Mouse (Mus musculus) midbrain, embryonic 14.5 days (tissue): Measurements from ENCODE around the gene Piezo1. TPM values are rescaled to one million over a fixed set of nuclear protein-coding genes. Genes with fewer than 3 reads are reported as not detected.

ENCODE experiments used
- ATAC-seq: fragments of 200-750 bp; cut with Nextera tagmentation; 2 replicates; pipeline ENCODE4 v1.8.0; 2017; ENCODE audit warnings: moderate number of reproducible peaks, moderate library complexity; ENCODE audit not compliant: low FRiP score, low TSS enrichment
- DNase-seq: peaks from one replicate; pipeline ENCODE4 v3.0.0-alpha.2; 2015
- H3K27ac ChIP-seq: fragments of 300-500 bp; sonication (generic); replicated peaks from 2 replicates; pipeline ENCODE4 v1.5.1; 2014; ENCODE audit warnings: mild to moderate bottlenecking, low read depth, low read length, moderate library complexity
- H3K27me3 ChIP-seq: fragments of 300-500 bp; sonication (generic); 2 replicates; pipeline ENCODE4 v1.6.1; 2014; ENCODE audit warnings: low read length, control low read depth, mixed read lengths; ENCODE audit not compliant: control insufficient read depth, insufficient read depth
- H3K36me3 ChIP-seq: fragments of 300-500 bp; sonication (generic); 2 replicates; pipeline ENCODE4 v1.6.1; 2014; ENCODE audit warnings: low read length, control low read depth; ENCODE audit not compliant: control insufficient read depth, insufficient read depth
- H3K4me1 ChIP-seq: fragments of 300-500 bp; sonication (generic); 2 replicates; pipeline ENCODE4 v1.6.1; 2014; ENCODE audit warnings: mild to moderate bottlenecking, antibody characterized with exemption, low read length, control low read depth; ENCODE audit not compliant: control insufficient read depth, insufficient read depth
- H3K4me2 ChIP-seq: fragments of 300-500 bp; sonication (generic); 2 replicates; pipeline ENCODE4 v1.6.1; 2014; ENCODE audit warnings: mild to moderate bottlenecking, low read length, moderate library complexity
- H3K4me3 ChIP-seq: fragments of 300-500 bp; sonication (generic); replicated peaks from 2 replicates; pipeline ENCODE4 v1.5.1; 2014; ENCODE audit warnings: low read depth, low read length
- H3K9ac ChIP-seq: fragments of 300-500 bp; sonication (generic); replicated peaks from 2 replicates; pipeline ENCODE4 v1.6.1; 2014; ENCODE audit warnings: mild to moderate bottlenecking, low read length, moderate library complexity
- H3K9me3 ChIP-seq: fragments of 300-500 bp; sonication (generic); 2 replicates; pipeline ENCODE4 v1.6.1; 2016; ENCODE audit warnings: low read length, control low read depth, mixed read lengths; ENCODE audit not compliant: control insufficient read depth
- WGBS: fragments of 180-500 bp; shearing (Covaris S2); extraction: QIAGEN DNeasy Blood & Tissue Kit; methylation state at CpG from one replicate; pipeline ENCODE4 v1.1.7; 2014; 5-methylcytosine and 5-hydroxymethylcytosine counted together
- polyA plus RNA-seq: library from polyadenylated mRNA; unstranded; fragments of >200 nt; fragmentation: Nextera tagmentation; extraction: Ambion mirVana; gene quantifications from 2 replicates; pipeline ENCODE4 v1.2.1, GENCODE M21; 2014

Piezo1 gene
- polyA plus RNA-seq, 1 experiment from 2014 or later = 4.6 TPM

DNA sequence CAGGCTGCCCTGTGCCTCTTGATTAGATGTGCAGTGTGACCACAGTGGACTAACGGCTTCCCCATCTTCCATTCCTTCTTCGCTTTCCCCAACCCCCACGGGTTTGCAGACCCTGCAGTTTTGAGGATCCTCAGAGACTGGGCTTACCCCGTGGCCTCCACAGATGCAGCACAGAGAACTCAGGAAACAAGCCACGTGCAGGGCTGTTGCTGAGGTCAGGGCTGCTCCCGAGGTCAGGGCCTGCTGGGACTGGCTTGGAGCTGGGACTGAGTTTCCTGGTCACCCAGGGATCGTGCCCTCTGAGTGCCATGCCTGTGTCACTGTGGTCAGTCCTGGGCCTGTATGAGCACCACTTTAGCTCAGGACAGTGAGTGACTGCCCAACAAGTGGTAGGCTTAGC lies 86.1 kb downstream of the Piezo1 start:
- WGBS = 77% methylated on average over 7 of the region's 7 CpGs
- H3K27me3 ChIP-seq = peaks cover 27% of the 10 kb centered on the region
- H3K36me3 ChIP-seq = peaks cover 40% of the 10 kb centered on the region
- no peak overlapping the region for H3K4me2 ChIP-seq
- no peak for DNase-seq
- no peak for ATAC-seq
- no peaks in the 10 kb centered on the region for H3K9me3 ChIP-seq
- H3K9ac ChIP-seq = no peak overlapping the region
- no peak overlapping the region for H3K27ac ChIP-seq
- peaks cover 6% of the 10 kb centered on the region; the same call in 1 of the 2 replicates for H3K4me1 ChIP-seq
- no peak overlapping the region for H3K4me3 ChIP-seq

DNA sequence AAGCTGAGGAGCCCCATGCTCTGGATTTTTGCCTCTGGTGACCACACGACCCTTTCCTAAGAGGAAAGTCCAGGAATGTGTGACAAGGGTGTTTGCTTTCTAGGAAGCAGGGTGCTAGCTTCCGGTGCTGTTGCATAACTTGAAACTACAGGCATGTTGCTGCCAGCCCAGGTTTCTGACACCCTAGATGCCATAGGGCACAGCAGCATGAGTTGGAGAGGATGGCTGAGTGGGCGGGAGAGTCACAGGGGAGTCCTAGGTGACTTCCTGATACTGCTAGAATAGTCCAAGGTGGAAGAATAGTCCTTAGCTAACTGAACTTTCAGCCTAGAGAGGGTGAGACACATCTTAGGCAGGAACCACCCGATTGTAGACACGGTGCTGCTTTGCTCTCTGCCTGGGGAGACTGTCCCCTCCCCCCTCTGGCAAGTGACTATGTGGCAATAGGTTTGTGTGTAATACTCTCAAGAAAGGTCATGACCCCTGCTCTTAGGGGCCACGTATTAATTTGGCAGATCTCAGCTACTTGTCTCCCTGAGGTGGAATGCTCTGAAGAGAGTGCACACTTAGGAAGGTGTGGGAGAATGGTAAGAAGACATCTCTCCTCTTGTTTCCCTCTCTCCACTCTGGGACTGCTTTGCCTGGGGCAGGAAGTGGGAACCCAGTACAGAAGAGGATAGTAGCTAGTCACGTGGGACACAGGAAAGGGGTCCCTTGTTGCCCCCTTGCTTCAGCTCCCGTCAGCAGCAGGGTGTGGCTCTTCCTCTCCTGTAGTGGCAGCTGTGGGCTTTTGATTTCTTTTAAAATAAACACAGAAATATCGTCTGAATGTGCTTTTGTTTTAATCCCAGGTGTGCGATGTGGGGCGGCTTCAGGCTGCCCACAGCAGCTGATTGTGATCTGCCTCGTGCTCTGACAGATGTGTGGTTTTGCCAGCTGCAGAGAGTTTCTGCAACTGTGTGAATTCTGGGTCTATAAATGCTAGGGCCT lies 87.2 kb downstream of the Piezo1 start:
- peaks cover 34% of the 10 kb centered on the region for H3K27me3 ChIP-seq
- H3K9ac ChIP-seq = no peak overlapping the region
- H3K36me3 ChIP-seq = peaks cover 32% of the 10 kb centered on the region
- no peaks in the 10 kb centered on the region for H3K9me3 ChIP-seq
- H3K4me2 ChIP-seq = no peak overlapping the region
- 69% methylated on average over 12 of the region's 12 CpGs for WGBS
- ATAC-seq (no peak), DNase-seq (no peak)
- H3K27ac ChIP-seq = no peak overlapping the region
- no peak overlapping the region for H3K4me3 ChIP-seq
- peaks cover 6% of the 10 kb centered on the region; the same call in 1 of the 2 replicates for H3K4me1 ChIP-seq

DNA sequence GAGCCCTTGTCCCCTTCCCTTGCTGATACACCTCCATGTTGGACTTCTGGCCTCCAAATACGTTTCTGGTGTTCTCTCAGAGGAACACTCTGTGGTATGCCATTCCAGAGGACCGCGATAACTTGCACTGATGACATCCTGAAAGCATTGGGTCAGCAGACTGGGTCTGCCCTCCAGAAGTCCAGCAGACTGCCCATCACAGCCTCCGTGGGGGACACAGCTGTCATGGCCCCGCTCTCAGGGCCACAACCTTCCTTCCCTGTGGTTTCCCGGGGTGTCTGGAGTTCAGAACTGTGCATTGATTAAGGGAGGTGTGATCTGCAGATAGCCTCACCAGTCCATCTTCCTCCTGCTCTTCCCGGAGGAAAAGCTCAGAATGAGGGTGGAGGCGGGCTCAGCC lies 88.6 kb downstream of the Piezo1 start:
- DNase-seq (no peak), ATAC-seq (no peak)
- Histone ChIP-seq H3K36me3 (peaks cover 18% of the 10 kb centered on the region), H3K4me1 (peaks cover 6% of the 10 kb centered on the region; the same call in 1 of the 2 replicates), H3K9ac (no peak overlapping the region), H3K27me3 (peaks cover 41% of the 10 kb centered on the region), H3K27ac (no peak overlapping the region), H3K4me2 (no peak overlapping the region), H3K9me3 (no peaks in the 10 kb centered on the region), H3K4me3 (no peak overlapping the region)
- 72% methylated on average over 8 of the region's 8 CpGs for whole genome bisulfite sequencing

DNA sequence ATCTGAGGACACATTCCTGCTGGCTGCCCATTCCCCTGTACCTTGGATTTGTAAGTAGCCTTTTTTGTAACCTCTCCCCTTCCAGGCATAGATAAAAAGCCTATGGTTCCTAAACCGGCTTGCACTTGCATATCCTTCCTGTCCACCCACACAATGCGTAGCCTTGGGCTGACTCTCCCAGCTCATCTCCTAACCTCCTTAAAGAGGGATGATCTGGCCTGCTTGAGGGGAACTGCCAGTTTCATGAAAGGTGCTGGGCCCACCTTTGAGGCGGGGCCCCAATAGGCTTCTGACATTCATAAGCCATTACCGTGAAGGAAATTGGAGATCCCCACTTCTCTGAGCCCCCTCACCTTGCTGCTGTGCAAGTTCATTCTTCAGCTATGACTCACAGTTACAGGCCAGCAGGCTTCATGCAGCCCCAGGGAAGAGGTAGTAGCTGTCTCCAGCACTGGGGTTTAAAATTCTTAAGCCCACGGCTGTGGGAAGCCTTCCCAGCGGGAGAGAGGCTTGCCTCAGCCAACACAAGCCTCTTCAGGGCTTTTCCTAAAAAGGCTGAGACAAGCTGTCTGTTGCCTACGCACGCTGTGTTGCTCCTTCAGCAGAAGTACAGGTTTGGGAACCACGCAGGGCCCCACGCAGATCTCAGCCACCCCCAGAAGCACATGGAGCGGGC lies 89.5 kb downstream of the Piezo1 start:
- Histone ChIP-seq H3K4me2 (no peak overlapping the region), H3K9ac (no peak overlapping the region), H3K27me3 (peaks cover 41% of the 10 kb centered on the region), H3K36me3 (peaks cover 9% of the 10 kb centered on the region), H3K27ac (no peak overlapping the region), H3K9me3 (no peaks in the 10 kb centered on the region), H3K4me1 (peaks cover 6% of the 10 kb centered on the region; the same call in 1 of the 2 replicates), H3K4me3 (no peak overlapping the region)
- DNase-seq (no peak), ATAC-seq (no peak)
- WGBS = 69% methylated on average over 11 of the region's 11 CpGs

DNA sequence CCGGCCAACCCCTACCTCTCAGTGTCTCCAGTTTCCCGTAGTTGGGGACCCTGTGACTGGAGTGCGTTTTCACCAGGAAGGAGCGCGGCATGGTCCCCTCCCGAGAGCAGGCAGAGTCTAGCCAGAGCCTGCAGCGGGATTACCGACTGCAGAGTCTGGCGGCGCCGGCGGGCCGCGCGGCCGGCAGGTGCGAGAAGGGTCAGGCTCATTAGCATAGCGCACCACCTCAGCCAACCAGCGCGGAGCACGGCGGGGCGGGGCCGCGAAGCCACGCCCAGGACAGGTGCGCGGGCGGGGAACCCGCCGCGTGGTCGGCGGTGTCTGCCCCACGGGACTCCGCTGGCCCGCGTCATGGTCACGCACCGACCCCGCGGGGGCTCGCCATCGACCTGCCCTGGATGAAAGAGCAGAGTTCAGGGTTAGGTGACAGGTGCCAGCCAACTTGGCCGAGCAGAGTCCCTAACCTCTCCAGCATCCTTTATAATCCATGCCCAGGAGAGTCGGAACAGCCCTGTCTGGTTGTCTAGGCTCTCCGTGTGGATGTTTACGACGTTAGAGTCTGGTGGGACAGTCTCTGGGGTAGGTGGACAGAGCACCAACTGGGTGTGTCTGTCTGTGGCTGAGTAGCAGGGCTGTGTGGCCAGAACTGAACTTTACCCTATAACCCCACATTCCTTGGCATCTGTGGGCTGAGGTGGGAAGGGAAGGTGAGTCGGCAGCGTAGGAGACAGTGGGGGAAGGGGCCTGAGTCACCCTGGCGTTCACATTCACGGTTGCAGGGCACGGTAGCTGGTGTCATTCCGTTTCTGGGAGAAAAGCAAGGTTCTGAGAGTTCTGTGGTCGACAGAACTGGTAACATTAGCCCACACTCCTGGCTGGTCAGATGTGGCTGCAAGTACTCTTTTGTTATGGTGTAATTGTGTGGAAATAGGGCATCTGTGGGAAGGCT lies 90.3 kb downstream of the Piezo1 start, which contains the start of gene Snai3:
Gene Snai3 (minus strand): TSS at position 210 of the 949 bp plus-strand sequence.
- peaks cover 41% of the 10 kb centered on the region for H3K27me3 ChIP-seq
- H3K4me1 ChIP-seq = peaks cover 6% of the 10 kb centered on the region; the same call in 1 of the 2 replicates
- no peaks in the 10 kb centered on the region for H3K9me3 ChIP-seq
- DNase-seq = peak; percentile 54
- peak within 1 kb of the TSS; percentile 61 for H3K4me2 ChIP-seq
- 4% methylated on average over 56 of the region's 56 CpGs for WGBS
- H3K36me3 ChIP-seq = peaks cover under 1% of the 10 kb centered on the region
- H3K9ac ChIP-seq = peak within 1 kb of the TSS; percentile 16; the same call in 1 of the 2 replicates
- ATAC-seq = no peak
- H3K4me3 ChIP-seq = peak within 1 kb of the TSS; percentile 31
- no peak within 1 kb of the TSS for H3K27ac ChIP-seq

DNA sequence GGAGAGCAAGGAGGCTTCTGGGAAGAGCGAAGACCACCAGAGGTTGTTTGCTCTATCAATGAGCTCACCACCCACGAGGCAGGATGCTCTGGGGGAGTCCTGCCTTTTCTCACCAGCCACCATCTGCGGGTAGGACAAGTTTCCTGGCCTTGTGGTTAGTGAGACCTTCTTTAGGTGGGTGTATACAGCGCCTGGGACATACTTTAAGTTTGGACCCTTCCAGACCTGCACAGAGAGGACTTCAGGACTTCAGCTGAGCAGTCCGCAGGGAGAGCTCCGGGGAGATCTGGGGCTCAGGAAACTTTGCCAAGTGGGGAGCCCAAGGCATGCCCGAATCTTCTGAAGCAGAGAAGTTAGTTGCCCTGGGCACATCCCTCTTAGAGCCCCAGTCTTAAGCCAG lies 91.1 kb downstream of the Piezo1 start:
- H3K9me3 ChIP-seq = no peaks in the 10 kb centered on the region
- no peak overlapping the region for H3K9ac ChIP-seq
- DNase-seq = no peak
- H3K4me3 ChIP-seq = peak overlapping the region; percentile 31
- no peak overlapping the region for H3K27ac ChIP-seq
- ATAC-seq = no peak
- peaks cover 6% of the 10 kb centered on the region; the same call in 1 of the 2 replicates for H3K4me1 ChIP-seq
- H3K36me3 ChIP-seq = no peaks in the 10 kb centered on the region
- WGBS = 28% methylated on average over 7 of the region's 7 CpGs
- H3K4me2 ChIP-seq = peak overlapping the region; percentile 61; the same call in 1 of the 2 replicates
- H3K27me3 ChIP-seq = peaks cover 41% of the 10 kb centered on the region

DNA sequence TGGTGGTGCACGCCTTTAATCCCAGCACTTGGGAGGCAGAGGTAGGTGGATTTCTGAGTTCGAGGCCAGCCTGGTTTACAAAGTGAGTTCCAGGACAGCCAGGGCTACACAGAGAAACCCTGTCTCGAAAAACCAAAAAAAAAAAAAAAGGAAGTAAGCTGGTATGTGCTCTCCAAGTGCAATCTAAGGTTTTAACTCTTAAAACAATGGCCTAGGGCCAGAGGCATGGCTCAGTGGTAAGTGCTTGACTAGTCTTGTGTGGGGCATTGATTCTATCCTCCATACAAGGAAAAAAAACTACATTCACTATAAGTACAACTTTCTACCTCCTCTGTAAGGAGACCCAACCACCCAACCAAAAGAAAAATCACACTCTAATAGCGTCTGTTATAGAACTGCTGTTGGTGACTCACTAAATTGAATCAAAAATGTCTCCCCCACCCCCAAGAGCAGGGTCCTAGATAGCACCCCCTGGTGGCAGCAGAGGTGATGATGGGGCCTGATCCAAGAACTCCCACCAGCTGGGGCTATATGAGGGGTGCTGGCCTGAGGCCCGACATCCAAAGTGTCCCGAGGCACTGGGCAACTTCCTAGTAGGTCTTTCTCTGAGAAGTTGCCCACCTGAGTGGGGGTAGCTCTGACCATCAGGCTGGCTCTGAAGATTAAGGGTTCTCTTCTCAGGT lies 91.8 kb downstream of the Piezo1 start:
- H3K9me3 ChIP-seq = no peaks in the 10 kb centered on the region
- DNase-seq (peak; percentile 16), ATAC-seq (no peak)
- no peaks in the 10 kb centered on the region for H3K36me3 ChIP-seq
- 58% methylated on average over 6 of the region's 6 CpGs for WGBS
- no peak overlapping the region for H3K27ac ChIP-seq
- H3K4me2 ChIP-seq = no peak overlapping the region
- H3K4me3 ChIP-seq = no peak overlapping the region
- peaks cover 41% of the 10 kb centered on the region for H3K27me3 ChIP-seq
- H3K4me1 ChIP-seq = peaks cover 6% of the 10 kb centered on the region; the same call in 1 of the 2 replicates
- H3K9ac ChIP-seq = no peak overlapping the region
